Comparison of ENCODE assay signal across 22 mouse cellular contexts in the genomic region with DNA sequence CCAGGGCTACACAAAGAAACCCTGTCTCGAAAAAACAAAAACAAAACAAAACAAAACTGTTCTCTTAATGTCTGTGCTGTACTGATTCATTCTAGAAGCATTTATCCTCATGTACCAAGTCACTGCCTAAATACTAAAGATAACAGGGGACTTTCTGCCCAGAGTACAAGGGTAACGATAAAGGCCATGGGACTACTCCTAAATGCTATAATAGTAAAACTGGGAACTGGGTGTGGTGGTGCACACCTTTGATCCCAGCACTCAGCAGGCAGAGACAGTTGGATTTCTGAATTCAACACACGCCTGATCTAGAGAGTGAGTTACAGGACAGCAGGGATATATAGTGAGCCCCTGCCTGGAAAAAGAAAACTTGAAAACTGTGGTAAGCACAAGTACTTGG.
"Had no signal": no experiment of that assay in that cellular context is flagged by ENCODE, and none has a peak within 500 bp of the region (broad histone marks: within the 10 kb centered on the region; RNA-seq: fewer than 3 reads in every experiment).

No protein-coding gene starts in this region.

- H3K36me3 ChIP-seq: heart, embryonic 10.5 days; heart, embryonic 12.5 days; hindbrain, embryonic 13.5 days; hindbrain, embryonic 15.5 days; limb, embryonic 13.5 days; limb, embryonic 15.5 days; liver, embryonic 12.5 days had no signal

- H3K9ac ChIP-seq: heart, embryonic 12.5 days; hindbrain, embryonic 13.5 days; hindbrain, embryonic 15.5 days; limb, embryonic 13.5 days; limb, embryonic 15.5 days; liver, embryonic 12.5 days; liver, embryonic 14.5 days had no signal

- H3K4me3 ChIP-seq: heart, embryonic 10.5 days; heart, embryonic 12.5 days; hindbrain, embryonic 13.5 days; hindbrain, embryonic 15.5 days; limb, embryonic 13.5 days; limb, embryonic 15.5 days; liver, embryonic 12.5 days had no signal

- H3K4me2 ChIP-seq: heart, embryonic 12.5 days; hindbrain, embryonic 13.5 days; hindbrain, embryonic 15.5 days; limb, embryonic 13.5 days; limb, embryonic 15.5 days; liver, embryonic 12.5 days had no signal

- H3K27ac ChIP-seq: heart, embryonic 10.5 days; hindbrain, embryonic 13.5 days; hindbrain, embryonic 15.5 days; hindbrain, postnatal 0 days; limb, embryonic 13.5 days; limb, embryonic 15.5 days; liver, embryonic 12.5 days; liver, embryonic 14.5 days had no signal

- DNase-seq: gastrocnemius, postnatal 14 days; gastrocnemius, postnatal 36 days; heart, adult 11 months; heart, postnatal 14 days; heart, postnatal 36 days; kidney, adult 18-20 months; kidney, adult 8-10 months; kidney, postnatal 10 days; kidney, postnatal 25 days; kidney, postnatal 4 days; layer of hippocampus, adult 9-11 months; layer of hippocampus, postnatal 36 days; left cerebral cortex, postnatal 4 days had no signal

- ATAC-seq: hindbrain, postnatal 0 days; liver, embryonic 12.5 days had no signal

- H3K27me3 ChIP-seq: heart, embryonic 12.5 days; hindbrain, embryonic 13.5 days; hindbrain, embryonic 15.5 days; limb, embryonic 13.5 days; limb, embryonic 15.5 days; liver, embryonic 12.5 days had no signal

- H3K9me3 ChIP-seq: heart, embryonic 10.5 days; heart, embryonic 12.5 days; hindbrain, embryonic 13.5 days; hindbrain, embryonic 15.5 days; limb, embryonic 13.5 days; limb, embryonic 15.5 days; liver, embryonic 12.5 days had no signal

- H3K4me1 ChIP-seq: limb, embryonic 15.5 days had no signal
